Mouse (Mus musculus): Measurements from ENCODE around the gene Larp1b. TPM values are rescaled to one million over a fixed set of nuclear protein-coding genes. Genes with fewer than 3 reads are reported as not detected.

The Larp1b gene
- polyA plus RNA-seq, 1 experiment from 2014 or later: 7.4 TPM

- Histone ChIP-seq H3K4me2 (ENCODE audit: low read depth, low read length) (no peak overlapping the region), H3K27me3 (ENCODE audit: control insufficient read depth, insufficient read depth, low read depth, low read length) (no peaks in the 10 kb centered on the region), H3K9ac (ENCODE audit: low read depth, low read length) (no peak overlapping the region), H3K9me3 (replicated peaks; ENCODE audit: control insufficient read depth, low read length) (no peaks in the 10 kb centered on the region), H3K4me1 (ENCODE audit: control insufficient read depth, low read depth, low read length) (no peaks in the 10 kb centered on the region), H3K36me3 (ENCODE audit: control insufficient read depth, insufficient read depth) (no peaks in the 10 kb centered on the region), H3K27ac (ENCODE audit: low read length) (no peak overlapping the region), H3K4me3 (ENCODE audit: low read depth, low read length) (no peak overlapping the region)
- 55% methylated on average over 5 of the region's 5 CpGs for WGBS (ENCODE audit: insufficient replicate concordance)
- ATAC-seq (ENCODE audit: low read depth): no peak
These were observed 91.6 kb downstream of the Larp1b start for GRCm38 (mm10) chr3:41041241-41041640.

GRCm38 (mm10) chr3:41042195-41042938, 92.7 kb downstream of the Larp1b start:
- no peak overlapping the region for H3K27ac ChIP-seq (ENCODE audit: low read length)
- no peaks in the 10 kb centered on the region for H3K9me3 ChIP-seq (replicated peaks; ENCODE audit: control insufficient read depth, low read length)
- no peak overlapping the region for H3K9ac ChIP-seq (ENCODE audit: low read depth, low read length)
- no peak overlapping the region for H3K4me3 ChIP-seq (ENCODE audit: low read depth, low read length)
- no peaks in the 10 kb centered on the region for H3K36me3 ChIP-seq (ENCODE audit: control insufficient read depth, insufficient read depth)
- 59% methylated on average over 4 of the region's 4 CpGs for WGBS (ENCODE audit: insufficient replicate concordance)
- H3K27me3 ChIP-seq (ENCODE audit: control insufficient read depth, insufficient read depth, low read depth, low read length): no peaks in the 10 kb centered on the region
- no peak for ATAC-seq (ENCODE audit: low read depth)
- H3K4me1 ChIP-seq (ENCODE audit: control insufficient read depth, low read depth, low read length): no peaks in the 10 kb centered on the region
- H3K4me2 ChIP-seq (ENCODE audit: low read depth, low read length): no peak overlapping the region

DNA sequence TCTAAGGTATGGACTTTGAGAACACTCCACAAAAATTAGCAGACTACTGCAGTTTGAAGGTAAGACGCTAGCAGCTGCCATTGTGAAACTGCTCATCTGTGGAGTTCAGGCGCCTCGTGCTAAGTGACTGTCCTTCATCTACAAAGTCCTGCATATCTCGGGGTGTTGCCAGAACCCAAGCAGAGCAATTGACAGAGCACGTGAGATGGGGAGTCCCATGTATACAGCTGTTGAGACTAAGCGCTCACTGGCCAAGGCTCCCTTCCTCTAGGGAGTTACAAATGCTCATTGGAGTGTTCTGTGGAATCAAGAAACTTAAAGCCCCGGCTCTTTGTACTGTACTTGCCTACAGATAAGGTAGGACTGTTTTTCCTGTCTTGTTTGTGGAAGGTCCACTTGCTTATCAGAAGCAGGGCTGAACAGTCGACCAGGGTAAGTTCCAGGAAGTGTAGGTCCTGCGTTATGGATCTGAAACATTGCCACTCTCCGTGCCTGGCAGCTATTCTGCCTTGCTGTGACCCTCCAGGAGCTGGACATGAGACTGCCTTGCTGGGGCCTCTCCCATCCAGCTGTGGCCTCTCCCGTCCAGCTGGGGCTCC, 94.2 kb downstream of the Larp1b start:
- Histone ChIP-seq H3K4me2 (ENCODE audit: low read depth, low read length) (no peak overlapping the region), H3K4me1 (ENCODE audit: control insufficient read depth, low read depth, low read length) (no peaks in the 10 kb centered on the region), H3K27me3 (ENCODE audit: control insufficient read depth, insufficient read depth, low read depth, low read length) (no peaks in the 10 kb centered on the region), H3K27ac (ENCODE audit: low read length) (no peak overlapping the region), H3K4me3 (ENCODE audit: low read depth, low read length) (no peak overlapping the region), H3K9me3 (replicated peaks; ENCODE audit: control insufficient read depth, low read length) (no peaks in the 10 kb centered on the region), H3K9ac (ENCODE audit: low read depth, low read length) (no peak overlapping the region), H3K36me3 (ENCODE audit: control insufficient read depth, insufficient read depth) (no peaks in the 10 kb centered on the region)
- no peak; the same call in 1 of the 2 replicates for ATAC-seq (ENCODE audit: low read depth)
- 37% methylated on average over 11 of the region's 11 CpGs for WGBS (ENCODE audit: insufficient replicate concordance)

DNA sequence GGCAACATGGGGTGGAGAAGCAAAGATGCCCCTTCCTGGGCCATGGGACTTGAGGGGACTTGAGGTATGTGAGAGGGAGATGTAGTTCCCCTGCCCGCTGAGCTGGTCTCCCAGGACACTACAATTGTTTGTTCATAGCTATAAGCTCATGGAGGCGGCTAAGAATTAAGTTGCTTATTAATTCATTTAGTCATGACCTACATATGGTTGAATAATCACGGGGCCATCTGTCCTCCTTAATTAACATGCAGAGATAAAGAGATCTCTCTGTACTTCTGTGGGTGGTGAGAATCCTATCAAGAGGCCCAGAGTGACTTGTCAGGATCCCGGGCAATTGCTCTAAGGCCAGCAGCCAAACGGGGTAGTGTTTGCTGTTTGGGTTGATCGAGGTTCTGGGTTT, 98.2 kb downstream of the Larp1b start:
- ATAC-seq (ENCODE audit: low read depth): no peak

GRCm38 (mm10) chr3:41053334-41053733, 103.7 kb downstream of the Larp1b start:
- no peak overlapping the region for H3K4me2 ChIP-seq (ENCODE audit: low read depth, low read length)
- no peaks in the 10 kb centered on the region for H3K36me3 ChIP-seq (ENCODE audit: control insufficient read depth, insufficient read depth)
- no peak overlapping the region for H3K27ac ChIP-seq (ENCODE audit: low read length)
- 64% methylated on average over 3 of the region's 3 CpGs for WGBS (ENCODE audit: insufficient replicate concordance)
- H3K9ac ChIP-seq (ENCODE audit: low read depth, low read length): no peak overlapping the region
- no peak for ATAC-seq (ENCODE audit: low read depth)
- no peaks in the 10 kb centered on the region for H3K27me3 ChIP-seq (ENCODE audit: control insufficient read depth, insufficient read depth, low read depth, low read length)
- no peak overlapping the region for H3K4me3 ChIP-seq (ENCODE audit: low read depth, low read length)
- no peaks in the 10 kb centered on the region for H3K4me1 ChIP-seq (ENCODE audit: control insufficient read depth, low read depth, low read length)
- no peaks in the 10 kb centered on the region for H3K9me3 ChIP-seq (replicated peaks; ENCODE audit: control insufficient read depth, low read length)

More for the DNA sequence above, 98.2 kb downstream of the Larp1b start:
- Histone ChIP-seq H3K9me3 (replicated peaks; ENCODE audit: control insufficient read depth, low read length) (no peaks in the 10 kb centered on the region), H3K4me2 (ENCODE audit: low read depth, low read length) (no peak overlapping the region), H3K4me1 (ENCODE audit: control insufficient read depth, low read depth, low read length) (no peaks in the 10 kb centered on the region), H3K36me3 (ENCODE audit: control insufficient read depth, insufficient read depth) (no peaks in the 10 kb centered on the region), H3K27ac (ENCODE audit: low read length) (no peak overlapping the region), H3K27me3 (ENCODE audit: control insufficient read depth, insufficient read depth, low read depth, low read length) (no peaks in the 10 kb centered on the region), H3K4me3 (ENCODE audit: low read depth, low read length) (no peak overlapping the region), H3K9ac (ENCODE audit: low read depth, low read length) (no peak overlapping the region)
- WGBS (ENCODE audit: insufficient replicate concordance): 68% methylated on average over 6 of the region's 6 CpGs

- no peak overlapping the region for H3K27ac ChIP-seq (ENCODE audit: low read length)
- no peaks in the 10 kb centered on the region for H3K27me3 ChIP-seq (ENCODE audit: control insufficient read depth, insufficient read depth, low read depth, low read length)
- no peak overlapping the region for H3K4me3 ChIP-seq (ENCODE audit: low read depth, low read length)
- 59% methylated on average over 2 of the region's 2 CpGs for WGBS (ENCODE audit: insufficient replicate concordance)
- H3K9ac ChIP-seq (ENCODE audit: low read depth, low read length): no peak overlapping the region
- no peaks in the 10 kb centered on the region for H3K4me1 ChIP-seq (ENCODE audit: control insufficient read depth, low read depth, low read length)
- H3K9me3 ChIP-seq (replicated peaks; ENCODE audit: control insufficient read depth, low read length): no peaks in the 10 kb centered on the region
- no peak overlapping the region for H3K4me2 ChIP-seq (ENCODE audit: low read depth, low read length)
- no peak for ATAC-seq (ENCODE audit: low read depth)
- H3K36me3 ChIP-seq (ENCODE audit: control insufficient read depth, insufficient read depth): no peaks in the 10 kb centered on the region
These were observed 108.8 kb downstream of the Larp1b start for GRCm38 (mm10) chr3:41058395-41058794.

DNA sequence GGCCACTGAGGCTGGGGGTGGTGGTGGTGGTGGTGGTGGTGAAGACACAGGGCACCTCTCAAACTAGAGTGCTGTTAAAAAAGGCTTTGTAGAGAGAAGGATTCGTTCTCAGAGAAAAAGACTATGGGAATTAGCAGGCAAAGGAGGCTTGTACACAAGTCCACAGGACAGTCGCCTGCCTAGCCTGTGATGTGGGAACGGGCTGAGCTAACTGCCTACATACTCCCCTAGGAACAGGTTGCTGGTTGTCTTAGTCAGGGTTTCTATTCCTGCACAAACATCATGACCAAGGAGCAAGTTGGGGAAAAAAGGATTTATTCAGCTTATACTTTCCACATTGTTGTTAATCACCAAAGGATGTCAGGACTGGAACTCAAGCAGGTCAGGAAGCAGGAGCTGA, 109.6 kb downstream of the Larp1b start:
- Histone ChIP-seq H3K27ac (ENCODE audit: low read length) (no peak overlapping the region), H3K4me2 (ENCODE audit: low read depth, low read length) (no peak overlapping the region), H3K9ac (ENCODE audit: low read depth, low read length) (no peak overlapping the region), H3K4me3 (ENCODE audit: low read depth, low read length) (no peak overlapping the region), H3K4me1 (ENCODE audit: control insufficient read depth, low read depth, low read length) (no peaks in the 10 kb centered on the region), H3K36me3 (ENCODE audit: control insufficient read depth, insufficient read depth) (no peaks in the 10 kb centered on the region), H3K9me3 (replicated peaks; ENCODE audit: control insufficient read depth, low read length) (no peaks in the 10 kb centered on the region), H3K27me3 (ENCODE audit: control insufficient read depth, insufficient read depth, low read depth, low read length) (no peaks in the 10 kb centered on the region)
- no peak for ATAC-seq (ENCODE audit: low read depth)
- WGBS (ENCODE audit: insufficient replicate concordance): 53% methylated on average over 3 of the region's 3 CpGs

- no peak for ATAC-seq (ENCODE audit: low read depth)
- WGBS (ENCODE audit: insufficient replicate concordance): 34% methylated on average over 3 of the region's 3 CpGs
- Histone ChIP-seq H3K27ac (ENCODE audit: low read length) (no peak overlapping the region), H3K27me3 (ENCODE audit: control insufficient read depth, insufficient read depth, low read depth, low read length) (no peaks in the 10 kb centered on the region), H3K4me3 (ENCODE audit: low read depth, low read length) (no peak overlapping the region), H3K9ac (ENCODE audit: low read depth, low read length) (no peak overlapping the region), H3K4me2 (ENCODE audit: low read depth, low read length) (no peak overlapping the region), H3K4me1 (ENCODE audit: control insufficient read depth, low read depth, low read length) (no peaks in the 10 kb centered on the region; the same call in 1 of the 2 replicates), H3K9me3 (replicated peaks; ENCODE audit: control insufficient read depth, low read length) (no peaks in the 10 kb centered on the region), H3K36me3 (ENCODE audit: control insufficient read depth, insufficient read depth) (0 out of 2 replicates have a peak, but pooled peaks cover 2% of the 10 kb centered on the region)
These were observed 112.4 kb downstream of the Larp1b start for GRCm38 (mm10) chr3:41061831-41062565.

DNA sequence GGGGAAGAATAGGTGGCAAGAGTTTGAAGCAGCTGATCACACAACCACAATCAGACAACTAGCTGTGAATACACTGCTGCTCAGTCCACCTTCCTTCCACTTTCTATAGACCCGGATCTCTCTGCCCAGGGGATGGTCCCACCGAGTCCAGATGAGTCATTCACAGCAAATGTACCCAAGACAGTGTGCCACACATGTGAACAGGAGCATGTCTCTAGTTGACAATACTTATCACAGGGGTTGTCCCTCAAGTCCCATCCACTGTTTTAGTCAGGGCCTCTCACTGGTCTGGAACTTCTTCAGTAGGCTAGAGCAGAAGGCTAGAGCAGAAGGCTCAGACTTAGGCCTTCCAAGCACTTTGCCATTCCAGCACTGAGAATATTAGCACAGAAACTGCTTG, 113.1 kb downstream of the Larp1b start:
- no peaks in the 10 kb centered on the region for H3K27me3 ChIP-seq (ENCODE audit: control insufficient read depth, insufficient read depth, low read depth, low read length)
- no peak overlapping the region for H3K4me2 ChIP-seq (ENCODE audit: low read depth, low read length)
- WGBS (ENCODE audit: insufficient replicate concordance): 77% methylated on average over 2 of the region's 2 CpGs
- H3K27ac ChIP-seq (ENCODE audit: low read length): no peak overlapping the region
- H3K4me1 ChIP-seq (ENCODE audit: control insufficient read depth, low read depth, low read length): no peaks in the 10 kb centered on the region; the same call in 1 of the 2 replicates
- no peak overlapping the region for H3K4me3 ChIP-seq (ENCODE audit: low read depth, low read length)
- H3K9ac ChIP-seq (ENCODE audit: low read depth, low read length): no peak overlapping the region
- H3K9me3 ChIP-seq (replicated peaks; ENCODE audit: control insufficient read depth, low read length): no peaks in the 10 kb centered on the region
- ATAC-seq (ENCODE audit: low read depth): no peak
- H3K36me3 ChIP-seq (ENCODE audit: control insufficient read depth, insufficient read depth): peaks cover 5% of the 10 kb centered on the region; the same call in 1 of the 2 replicates

All from liver, embryonic 16.5 days (tissue).